Mouse (Mus musculus) right cerebral cortex, adult 18-20 months (tissue): Measurements from ENCODE around the gene Mllt3.
A peak's percentile ranks its signal among the peaks of the same experiment; 100 is the strongest.

Source experiments
- DNase-seq: peaks from one replicate; pipeline ENCODE4 v3.0.0; 2022; ENCODE audit warnings: mixed read lengths

Mllt3 gene

DNA sequence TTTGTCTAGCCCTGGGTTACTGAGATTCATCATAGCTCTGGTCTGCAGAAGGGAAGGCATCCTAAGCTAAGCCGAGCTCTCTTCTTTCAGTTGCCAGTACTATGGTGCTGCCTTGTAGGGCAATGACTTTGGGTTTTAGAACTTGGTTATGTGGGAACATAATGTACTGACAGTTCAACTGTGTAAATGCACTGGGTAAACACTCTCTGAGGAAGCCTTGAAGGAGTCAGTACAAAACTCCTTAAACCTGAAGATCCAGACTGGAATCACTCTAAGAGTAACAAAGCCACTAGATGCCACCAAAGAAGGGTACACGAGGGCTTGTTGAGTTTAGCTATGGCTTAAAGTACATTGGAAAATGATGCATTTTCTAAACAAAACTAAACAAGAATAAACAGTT lies 272.1 kb downstream of the Mllt3 start:
- DNase-seq, result no peak

DNA sequence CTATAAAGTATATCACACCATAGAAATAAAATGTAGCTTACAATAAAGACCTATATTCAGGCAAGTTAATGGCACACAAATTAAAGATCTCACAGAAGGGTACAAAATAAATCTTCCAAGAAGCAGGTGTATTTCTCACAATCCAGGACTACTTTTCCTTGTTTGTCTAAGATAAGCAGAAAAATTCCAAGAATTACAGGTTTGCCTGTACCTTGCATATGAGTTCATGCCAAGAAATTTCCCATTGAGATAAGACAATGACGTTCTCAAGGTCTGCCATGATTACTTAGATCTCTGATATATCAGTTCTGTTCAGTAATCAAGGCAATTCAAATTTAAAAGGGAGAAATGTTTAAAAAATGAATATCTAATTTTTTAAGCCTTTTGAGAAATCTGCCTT lies 272.9 kb downstream of the Mllt3 start:
- no peak for DNase-seq

DNA sequence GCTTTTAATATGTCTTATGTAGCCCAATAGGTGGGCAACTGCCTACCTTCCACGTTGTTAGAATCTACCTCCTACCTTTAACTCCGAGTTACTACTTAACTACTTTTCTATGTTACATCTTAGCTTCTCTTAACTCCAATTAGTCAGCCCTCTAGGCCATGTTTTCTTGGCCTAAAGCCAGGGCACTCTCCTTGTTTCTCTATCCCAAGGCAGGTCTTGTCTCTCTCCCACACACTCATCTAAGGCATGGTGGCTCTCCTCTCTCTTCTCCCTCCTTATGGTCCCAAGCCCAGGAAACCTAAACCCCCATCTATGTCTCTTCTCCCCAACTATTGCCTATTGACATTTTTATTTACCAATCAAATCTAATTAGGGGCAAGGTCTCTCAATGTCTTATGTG lies 273.5 kb downstream of the Mllt3 start:
- DNase-seq, result no peak

DNA sequence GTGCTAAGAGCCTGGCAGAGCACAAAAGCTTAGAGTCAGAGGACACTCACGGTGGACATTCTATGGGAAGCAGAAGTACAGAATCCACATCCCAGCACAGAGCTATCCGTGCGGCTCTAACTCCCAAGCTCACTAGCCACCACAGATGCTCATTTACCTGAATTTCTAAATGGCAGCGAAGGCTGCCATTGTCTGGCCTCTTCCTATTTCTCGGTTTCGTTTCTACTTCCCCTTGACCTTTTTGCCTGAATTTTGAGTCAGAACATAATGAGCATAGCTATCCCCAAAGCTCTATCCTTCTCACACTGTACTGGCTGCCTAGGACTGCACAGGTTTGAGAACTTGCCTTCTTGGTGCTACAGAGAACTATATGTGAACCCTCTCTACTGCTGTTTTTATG lies 274.1 kb downstream of the Mllt3 start:
- DNase-seq, result no peak

DNA sequence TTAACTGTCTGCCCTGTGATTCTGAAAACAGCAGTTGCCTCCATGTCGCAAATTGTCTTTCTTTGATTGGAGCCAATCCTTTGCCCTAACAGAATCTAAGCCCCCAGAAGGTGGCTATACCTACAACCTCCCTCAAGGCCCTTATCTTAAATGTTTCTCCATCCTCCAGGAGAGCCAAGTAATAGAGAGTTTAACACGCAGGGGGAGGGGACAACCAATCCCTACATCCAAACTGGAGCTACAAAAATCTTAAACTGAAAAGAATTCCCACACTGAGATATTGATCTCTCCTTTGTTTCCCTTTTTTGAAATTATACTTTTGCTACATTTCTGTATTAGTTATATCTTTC lies 281.7 kb downstream of the Mllt3 start:
- DNase-seq, result no peak

DNA sequence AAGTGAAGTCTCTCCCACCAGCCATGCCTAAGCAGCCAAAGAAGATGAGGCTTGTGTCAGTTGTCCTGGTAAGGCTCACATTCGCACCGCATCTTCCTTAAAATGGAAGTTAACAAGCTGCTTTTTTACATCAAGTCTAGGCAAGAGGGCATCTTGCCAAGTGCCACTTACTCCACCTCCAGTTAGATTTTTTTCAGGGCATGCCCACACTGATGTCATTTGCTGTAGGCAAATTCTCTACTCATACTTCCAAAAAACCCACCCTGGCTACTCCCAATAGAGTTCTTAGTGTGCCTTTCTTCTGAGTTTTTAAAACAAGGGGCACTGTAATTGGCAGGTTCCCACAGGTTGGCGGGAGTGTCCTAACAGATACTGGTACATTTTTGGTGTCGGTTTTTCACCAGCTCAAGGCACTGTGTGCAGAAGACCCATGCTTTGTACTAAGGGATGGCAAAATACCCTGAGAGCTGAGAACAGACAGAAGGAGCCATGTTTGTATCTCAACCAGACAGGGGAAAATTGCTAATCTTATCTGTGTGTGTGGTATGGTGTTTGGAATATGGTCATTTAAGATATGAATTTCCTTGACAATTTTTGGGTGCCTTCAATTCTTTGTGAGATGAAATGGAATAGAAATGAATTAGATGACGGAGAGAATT lies 282.2 kb downstream of the Mllt3 start:
- no peak for DNase-seq

DNA sequence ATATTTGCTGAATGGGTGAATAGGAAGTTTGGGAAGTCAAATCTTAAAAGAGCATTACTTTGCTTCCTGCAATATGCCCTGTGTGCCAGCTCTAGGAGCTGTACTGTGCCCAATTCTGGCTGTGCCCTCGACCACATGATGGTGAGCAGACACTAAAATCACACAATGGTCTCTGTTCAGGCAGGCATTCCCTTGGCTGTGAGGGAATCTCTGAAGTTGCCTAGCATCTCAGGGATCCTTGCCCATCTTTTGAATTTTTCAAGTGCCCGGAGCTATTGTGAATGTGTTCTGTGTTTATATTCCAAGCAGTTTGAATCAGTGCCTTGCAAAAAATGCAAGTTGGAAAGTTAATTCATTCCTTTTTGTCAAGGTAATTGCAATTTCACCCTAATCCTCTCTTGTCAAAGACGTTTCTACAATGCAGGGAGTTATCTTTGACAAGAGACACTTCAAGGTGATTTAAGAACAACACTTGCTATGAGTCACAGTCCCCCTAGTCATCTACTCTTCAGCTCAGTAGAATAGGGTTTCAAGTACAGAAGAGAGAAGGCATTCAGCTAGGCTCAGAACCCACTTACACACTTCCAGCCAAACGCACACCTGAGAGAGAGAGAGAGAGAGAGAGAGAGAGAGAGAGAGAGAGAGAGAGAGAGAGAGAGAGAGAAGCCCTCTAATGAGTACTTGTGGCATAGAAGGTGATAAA lies 283.5 kb downstream of the Mllt3 start:
- DNase-seq, result no peak

DNA sequence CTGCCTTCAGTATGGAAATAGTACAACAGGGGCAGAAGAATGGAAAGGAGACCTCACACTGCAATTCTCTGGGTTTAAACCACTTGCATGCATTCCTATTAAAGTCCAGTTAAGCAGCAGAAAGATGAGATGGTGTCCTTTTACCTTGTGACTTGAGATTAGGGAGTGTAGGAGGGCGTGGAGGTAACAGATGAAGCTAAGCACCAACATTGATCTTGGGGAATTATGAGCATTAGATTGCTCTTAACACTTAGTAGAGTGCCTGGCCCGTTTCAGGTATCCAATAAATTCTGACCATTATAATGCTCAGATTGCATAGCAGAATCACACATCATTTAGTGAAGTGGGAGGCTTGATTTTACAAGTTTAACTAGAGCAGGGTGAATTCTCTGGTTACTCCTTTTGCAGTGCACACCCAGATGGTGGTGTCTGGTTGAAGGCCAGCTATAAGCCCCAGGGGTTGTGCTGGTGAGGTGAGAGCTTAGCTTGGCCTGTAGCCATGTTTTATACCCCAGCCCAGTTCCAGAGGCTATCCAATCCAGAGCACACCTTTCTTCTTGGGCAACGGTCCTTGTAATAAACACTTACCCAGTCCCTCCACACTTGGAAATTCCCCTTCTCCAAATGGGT lies 288.0 kb downstream of the Mllt3 start:
- DNase-seq, result no peak

DNA sequence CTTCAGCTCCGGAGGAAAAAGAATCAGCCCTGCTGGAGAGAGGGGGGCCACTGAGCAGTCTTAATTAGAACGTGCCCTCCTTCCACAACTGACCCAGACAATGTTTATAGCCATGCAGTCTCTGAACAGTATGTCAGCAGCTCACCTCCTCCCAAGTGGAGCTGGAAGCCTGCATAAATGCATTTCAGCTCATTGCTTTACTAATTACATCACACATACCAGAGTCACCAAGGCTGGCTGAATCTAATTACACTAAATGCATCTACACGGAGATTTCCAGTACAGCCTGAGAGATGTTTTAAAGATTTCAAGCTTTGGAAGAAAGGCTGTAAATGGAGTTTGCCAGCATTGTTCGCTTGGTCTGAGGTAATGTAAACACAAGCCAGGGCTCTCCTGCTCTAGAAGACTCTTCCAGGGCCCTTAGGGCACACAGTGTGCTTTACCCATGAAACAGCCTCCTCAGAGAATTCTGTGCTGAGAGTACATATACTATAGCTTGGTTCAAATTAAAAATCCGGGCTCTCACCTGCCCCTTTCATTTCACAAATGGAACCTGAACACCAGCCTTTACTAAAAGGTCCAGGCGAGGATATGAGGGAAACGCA lies 293.5 kb downstream of the Mllt3 start:
- DNase-seq, result peak; percentile 20

DNA sequence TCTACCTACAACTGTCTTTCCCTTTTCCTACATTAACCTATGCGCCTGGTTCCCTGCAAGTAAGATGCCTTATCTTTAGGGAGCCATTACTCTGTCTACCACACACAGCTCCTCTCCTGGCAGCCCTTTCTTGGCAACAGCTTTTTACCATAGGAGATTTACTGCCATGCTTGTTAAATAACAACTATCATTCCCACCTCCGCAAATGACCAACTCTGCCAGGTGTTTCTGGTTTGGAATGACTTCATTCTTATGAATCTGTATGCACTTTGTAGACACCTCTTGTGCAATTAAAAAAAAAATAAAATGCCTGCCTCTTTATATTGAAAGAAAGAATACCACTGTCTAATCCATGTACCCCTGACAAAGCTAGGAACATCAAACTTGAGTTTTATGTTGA lies 294.1 kb downstream of the Mllt3 start:
- DNase-seq, result no peak

DNA sequence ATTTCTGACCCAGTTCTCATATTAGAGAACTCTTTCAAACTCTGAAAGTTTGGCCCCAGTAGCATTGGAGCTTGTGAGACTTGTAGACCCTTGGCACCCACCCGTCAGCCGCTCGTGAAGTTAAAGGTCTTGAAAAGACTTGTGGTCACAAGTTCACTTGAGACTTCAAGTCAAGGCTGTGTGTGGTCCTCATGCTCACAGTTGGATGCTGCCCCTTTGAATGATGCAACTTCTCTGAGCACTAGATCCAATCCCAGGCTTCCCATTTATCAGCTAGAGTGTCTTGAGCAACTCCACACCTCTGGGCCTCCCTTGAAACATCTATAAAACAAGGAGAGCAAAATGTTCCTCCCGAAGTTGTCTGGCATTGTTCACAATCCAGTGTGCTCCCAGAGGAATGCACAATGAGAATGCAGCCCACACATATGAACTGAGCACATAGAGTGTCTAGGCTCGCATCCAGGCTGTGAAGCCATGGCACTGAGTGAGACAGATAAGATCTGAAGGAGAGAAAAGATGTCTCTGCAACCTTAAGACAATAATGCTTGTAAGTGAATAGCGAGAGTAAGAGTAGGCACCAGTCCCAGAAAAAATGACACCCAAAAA lies 295.9 kb downstream of the Mllt3 start:
- no peak for DNase-seq

DNA sequence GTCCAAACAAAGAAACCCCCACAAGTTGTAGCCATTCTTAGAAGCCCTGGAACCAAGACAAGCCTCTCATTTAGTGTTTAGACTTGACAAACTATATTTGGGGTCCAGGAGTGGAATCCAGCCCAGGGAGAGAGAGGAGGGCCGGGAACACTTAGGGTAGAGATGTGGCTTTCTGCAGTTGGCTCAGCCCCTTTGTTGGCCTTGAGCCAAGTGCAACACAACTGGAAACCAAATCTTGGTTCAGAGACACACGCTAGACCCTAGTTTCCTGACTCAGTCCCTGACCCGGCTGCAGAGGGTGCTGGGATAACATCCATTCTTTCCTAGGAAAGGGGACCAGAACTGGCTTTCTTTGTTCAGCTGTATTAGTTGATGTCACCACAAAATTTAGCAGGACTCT lies 296.4 kb downstream of the Mllt3 start:
- no peak for DNase-seq

DNA sequence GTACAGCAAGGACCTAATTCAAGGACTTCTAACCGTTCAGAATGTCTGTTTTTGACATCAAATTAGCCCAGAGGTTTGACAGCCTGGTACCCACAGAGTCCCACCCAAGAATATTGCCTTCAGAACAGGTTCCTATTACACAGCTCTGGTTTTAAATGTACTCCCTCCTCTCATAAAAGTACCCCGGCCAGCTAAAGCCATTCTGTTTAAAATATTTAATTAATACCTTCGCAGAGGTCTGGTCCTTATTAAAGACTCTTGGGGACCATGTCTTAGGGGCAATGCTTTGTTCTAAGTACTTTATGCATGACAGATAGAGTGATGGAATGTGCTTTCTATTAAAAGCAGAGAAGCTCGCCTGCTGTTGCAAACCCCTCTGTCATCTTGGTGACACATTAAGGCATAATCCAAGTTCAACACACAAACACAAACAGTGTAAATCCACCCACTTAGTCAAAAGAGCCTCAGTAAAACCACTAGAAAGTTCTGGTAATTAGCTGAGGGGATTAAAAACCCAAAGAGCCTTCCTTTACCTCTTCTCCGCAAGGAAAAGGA lies 302.0 kb downstream of the Mllt3 start:
- no peak for DNase-seq

DNA sequence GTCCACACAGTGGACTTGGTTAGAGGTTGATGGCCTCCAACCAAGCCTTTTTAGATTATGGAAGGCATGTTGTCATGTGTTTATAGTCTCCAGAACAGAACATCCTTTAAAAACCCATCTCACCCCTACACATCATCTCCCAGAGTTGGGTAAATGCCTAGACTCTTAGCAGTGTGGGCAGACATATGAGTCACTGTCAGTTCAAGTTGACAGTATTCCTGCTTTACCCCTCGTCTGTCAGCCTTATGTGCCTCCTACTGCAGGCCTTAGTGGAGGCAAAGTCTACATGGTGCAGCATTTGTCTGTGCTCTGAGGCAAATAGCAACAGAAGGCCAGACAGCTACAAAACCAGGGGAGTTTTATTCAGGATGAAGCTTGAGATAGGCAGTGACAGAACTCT lies 304.6 kb downstream of the Mllt3 start:
- peak; percentile 85 for DNase-seq

DNA sequence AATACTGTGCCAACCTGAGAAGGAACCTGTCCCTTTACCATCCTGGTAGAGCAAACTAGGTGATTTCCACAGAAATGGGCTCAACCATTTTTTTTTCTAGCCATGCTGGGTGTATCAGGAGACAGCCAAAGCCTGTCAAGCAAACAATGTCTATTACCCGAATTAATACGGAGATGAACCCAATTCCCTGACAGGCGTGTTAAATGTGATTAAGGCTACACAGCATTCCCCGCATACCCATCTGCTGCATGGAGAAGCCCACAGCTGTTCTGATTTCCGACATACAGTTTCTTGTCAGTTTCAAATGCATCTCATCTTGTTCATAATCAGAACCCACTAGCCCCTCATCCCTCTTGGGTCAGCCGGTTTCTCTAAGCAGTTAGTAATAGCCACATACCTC lies 309.7 kb downstream of the Mllt3 start:
- DNase-seq, result no peak
